In genomic region chr8:84725246-84725940, GRCm38 (mm10) we compare ENCODE assay signal across 8 mouse cellular contexts. TPM values are rescaled to one million over a fixed set of nuclear protein-coding genes. Genes with fewer than 3 reads are reported as not detected.
DNase-seq lines count a peak whose midpoint lies in the region; ATAC-seq and TF ChIP-seq lines count a peak whose summit lies in the region.

No protein-coding gene starts in this region.

- H3K9me3 ChIP-seq in neural tube, embryonic 12.5 days: no peaks in the 10 kb centered on the region
- no peaks in the 10 kb centered on the region for H3K9me3 ChIP-seq in liver, embryonic 12.5 days (replicated peaks)

- H3K4me2 ChIP-seq in neural tube, embryonic 12.5 days (replicated peaks): peak overlapping the region; percentile 15; the same call in 1 of the 2 replicates
- peak overlapping the region; percentile 78 for H3K4me2 ChIP-seq in liver, embryonic 12.5 days

- 31% methylated on average over 10 of the region's 10 CpGs for WGBS in cerebellum, adult 2 months
- 62% methylated on average over 10 of the region's 10 CpGs for WGBS in neural tube, embryonic 12.5 days
- 57% methylated on average over 10 of the region's 10 CpGs for WGBS in liver, embryonic 12.5 days (ENCODE audit: insufficient replicate concordance)

- peak overlapping the region; percentile 79 for H3K27ac ChIP-seq in cerebellum, adult 2 months (ENCODE audit: insufficient read depth, low read length)
- no peak overlapping the region for H3K27ac ChIP-seq in neural tube, embryonic 12.5 days
- H3K27ac ChIP-seq in liver, embryonic 12.5 days: peak overlapping the region; percentile 99

- no peak for TF ChIP-seq POLR2A in cerebellum, adult 2 months (IDR thresholded peaks at IDR 0.05; ENCODE audit: borderline replicate concordance, insufficient read depth, low read length)

- no peak overlapping the region for H3K9ac ChIP-seq in neural tube, embryonic 12.5 days
- peak overlapping the region; percentile 78 for H3K9ac ChIP-seq in liver, embryonic 12.5 days

- DNase-seq in cerebellum, adult 2 months: no peak
- DNase-seq in cerebellum, adult 9-11 months: no peak
- no peak for DNase-seq in neural tube, embryonic 10.5 days (ENCODE audit: extremely low spot score, low spot score)
- DNase-seq in frontal cortex, postnatal 25 days (ENCODE audit: low spot score in 2 of 2): no peak
- no peak for DNase-seq in adrenal gland, postnatal 4 days (ENCODE audit: low spot score in 2 of 2)
- DNase-seq in frontal cortex, adult 2 months (ENCODE audit: extremely low spot score in 1 of 2, low spot score in 1 of 2): no peak

- H3K36me3 ChIP-seq in neural tube, embryonic 12.5 days: peaks cover 6% of the 10 kb centered on the region
- H3K36me3 ChIP-seq in liver, embryonic 12.5 days: peaks cover 39% of the 10 kb centered on the region

- no peaks in the 10 kb centered on the region for H3K27me3 ChIP-seq in cerebellum, adult 2 months (ENCODE audit: control insufficient read depth, insufficient read depth, low read length)
- peaks cover 19% of the 10 kb centered on the region for H3K27me3 ChIP-seq in neural tube, embryonic 12.5 days (replicated peaks)
- no peaks in the 10 kb centered on the region; the same call in 1 of the 2 replicates for H3K27me3 ChIP-seq in liver, embryonic 12.5 days (replicated peaks)

- no peak for TF ChIP-seq CTCF in cerebellum, adult 2 months (IDR thresholded peaks at IDR 0.05; ENCODE audit: borderline replicate concordance, insufficient read depth, low read depth, low read length)

- no peak for ATAC-seq in neural tube, embryonic 12.5 days (ENCODE audit: low FRiP score, low read depth)
- ATAC-seq in liver, embryonic 12.5 days: no peak

- no peak overlapping the region for H3K4me3 ChIP-seq in cerebellum, adult 2 months (replicated peaks; ENCODE audit: insufficient read depth, low read depth, low read length)
- no peak overlapping the region for H3K4me3 ChIP-seq in neural tube, embryonic 12.5 days
- peak overlapping the region; percentile 63 for H3K4me3 ChIP-seq in liver, embryonic 12.5 days

- peaks cover 64% of the 10 kb centered on the region for H3K4me1 ChIP-seq in cerebellum, adult 2 months (ENCODE audit: control insufficient read depth, insufficient read depth, low read length)
- H3K4me1 ChIP-seq in neural tube, embryonic 12.5 days: peaks cover 60% of the 10 kb centered on the region
- peaks cover 96% of the 10 kb centered on the region for H3K4me1 ChIP-seq in liver, embryonic 12.5 days

RNA-seq across cellular contexts. Expression of gene G430095P16Rik, which starts 2.6 kb away (rescaled TPM):
- 0.27 and 0.33 TPM in 2 replicates for polyA plus RNA-seq in cerebellum, adult 2 months (2012; rRNA removed)
- polyA plus RNA-seq in neural tube, embryonic 12.5 days (2016; fragmentation: Nextera tagmentation; extraction: Ambion mirVana): 2.5 and 2.6 TPM in 2 replicates
- 11.0 and 12.0 TPM in 2 replicates for polyA plus RNA-seq in liver, embryonic 12.5 days (2016; fragmentation: Nextera tagmentation; extraction: Ambion mirVana)
- 1 to 10 TPM; 1.2 TPM for total RNA-seq in adrenal gland, postnatal 4 days (2021)
- 0.36 TPM in 1 of 2 replicates, not detected in the other for polyA plus RNA-seq in frontal cortex, adult 2 months (2012; rRNA removed)

RNA-seq across cellular contexts. Expression of gene Lyl1, which starts 24.1 kb away (rescaled TPM):
- polyA plus RNA-seq in cerebellum, adult 2 months (2012; rRNA removed): 1.7 TPM in 2 replicates
- 4.4 and 4.5 TPM in 2 replicates for polyA plus RNA-seq in neural tube, embryonic 12.5 days (2016; fragmentation: Nextera tagmentation; extraction: Ambion mirVana)
- polyA plus RNA-seq in liver, embryonic 12.5 days (2016; fragmentation: Nextera tagmentation; extraction: Ambion mirVana): 82.3 and 83.1 TPM in 2 replicates
- total RNA-seq in adrenal gland, postnatal 4 days (2021): 1 to 10 TPM; 6.5 to 7.2 TPM
- 2.9 and 4.1 TPM in 2 replicates for polyA plus RNA-seq in frontal cortex, adult 2 months (2012; rRNA removed)

RNA-seq across cellular contexts. Expression of gene Nacc1, which starts 37.7 kb away (rescaled TPM):
- 91.0 and 93.9 TPM in 2 replicates for polyA plus RNA-seq in cerebellum, adult 2 months (2012; rRNA removed)
- 17.2 and 19.2 TPM in 2 replicates for polyA plus RNA-seq in neural tube, embryonic 12.5 days (2016; fragmentation: Nextera tagmentation; extraction: Ambion mirVana)
- polyA plus RNA-seq in liver, embryonic 12.5 days (2016; fragmentation: Nextera tagmentation; extraction: Ambion mirVana): 12.5 and 12.9 TPM in 2 replicates
- total RNA-seq in adrenal gland, postnatal 4 days (2021): 10 to 100 TPM; 88.9 to 89.0 TPM
- 79.7 and 79.8 TPM in 2 replicates for polyA plus RNA-seq in frontal cortex, adult 2 months (2012; rRNA removed)

RNA-seq across cellular contexts. Expression of gene Trmt1, which starts 39.3 kb away (rescaled TPM):
- polyA plus RNA-seq in cerebellum, adult 2 months (2012; rRNA removed): 144 and 148 TPM in 2 replicates
- 58.5 and 59.1 TPM in 2 replicates for polyA plus RNA-seq in neural tube, embryonic 12.5 days (2016; fragmentation: Nextera tagmentation; extraction: Ambion mirVana)
- polyA plus RNA-seq in liver, embryonic 12.5 days (2016; fragmentation: Nextera tagmentation; extraction: Ambion mirVana): 57.3 and 62.0 TPM in 2 replicates
- 100 to 1,000 TPM; 122 to 124 TPM for total RNA-seq in adrenal gland, postnatal 4 days (2021)
- 143 and 157 TPM in 2 replicates for polyA plus RNA-seq in frontal cortex, adult 2 months (2012; rRNA removed)

Comparison
In these comparisons a context has a peak if more than half of its experiments do, and no peak if none do; other contexts are left out.
1. RNA of gene Lyl1, which starts 24.1 kb away (polyA plus RNA-seq): 82.3 to 83.1 TPM in liver, embryonic 12.5 days; 4.4 to 4.5 TPM in neural tube, embryonic 12.5 days, 2.9 to 4.1 TPM in frontal cortex, adult 2 months and 1.7 TPM in cerebellum, adult 2 months; every median in the first group is over 10 times any median in the second.